Mouse (Mus musculus) mammary gland, adult 2 months (tissue): ENCODE measurements around the gene Gp9. TPM values are rescaled to one million over a fixed set of nuclear protein-coding genes. Genes with fewer than 3 reads are reported as not detected.

ENCODE experiments used
- polyA plus RNA-seq: library from polyadenylated mRNA; depleted of rRNA; stranded (reverse); fragments of >200 nt; gene quantifications from 2 replicates; pipeline ENCODE4 v1.2.3, GENCODE M21; 2012; ENCODE audit warnings: low replicate concordance; rRNA removed

Gp9 gene
- 0.33 and 1.1 TPM in 2 replicates for polyA plus RNA-seq

GRCm38 (mm10) chr6:87777842-87778241 lies at the start of gene Gp9:
Gp9 (plus strand) TSS chr6:87778072.

GRCm38 (mm10) chr6:87730591-87731462 lies 47.0 kb upstream of the Gp9 start, which contains the start of gene Efcc1:
Efcc1 (plus strand) TSS chr6:87730869.

DNA sequence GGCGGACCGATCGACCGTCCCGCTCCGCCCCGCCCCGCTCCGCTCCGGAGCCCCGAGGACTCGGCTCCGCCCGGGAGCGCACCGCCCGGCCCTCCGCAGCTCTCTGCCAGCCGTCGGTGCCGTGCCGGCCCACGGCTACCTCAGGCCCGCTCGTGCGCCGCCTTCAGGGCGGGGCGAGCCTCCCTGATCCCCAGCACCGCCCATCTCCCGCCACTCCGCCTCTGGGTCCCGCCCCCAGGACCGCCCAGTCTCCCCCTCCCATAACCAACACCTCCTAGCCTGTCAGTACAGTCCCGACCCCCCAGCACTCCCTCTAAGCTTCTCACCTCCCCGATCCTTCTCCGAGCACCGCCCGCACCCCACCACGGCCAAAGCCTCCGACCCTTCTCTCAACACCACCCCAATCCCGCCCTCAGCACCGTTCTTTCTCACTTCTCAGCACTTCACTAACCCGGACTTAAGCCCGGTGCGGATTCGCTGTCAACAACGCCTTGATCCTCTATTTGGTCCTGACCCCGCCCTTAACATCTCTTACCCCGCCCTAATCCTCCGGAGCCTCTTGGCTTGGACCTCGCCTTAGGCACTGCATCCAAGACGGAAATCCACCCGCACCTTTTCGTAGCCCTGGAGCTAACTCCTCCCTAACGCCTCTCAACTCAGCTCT lies 33.9 kb downstream of the Gp9 start, which contains the start of gene Rab43:
Gene Rab43, minus strand, starts transcription at position 490 of the 664 bp plus-strand sequence.

Other genes starting within 250 kb of the Gp9 start
- 6.4 and 6.8 TPM in 2 replicates for gene Arhgap25, start 244.8 kb upstream of the Gp9 start, polyA plus RNA-seq
- 0.63 and 0.98 TPM in 2 replicates for gene Prokr1, start 187.3 kb upstream of the Gp9 start, polyA plus RNA-seq
- 2.0 and 2.9 TPM in 2 replicates for gene Aplf, start 105.9 kb upstream of the Gp9 start, polyA plus RNA-seq
- gene Efcc1, start 47.2 kb upstream of the Gp9 start, polyA plus RNA-seq = 4.2 and 4.3 TPM in 2 replicates
- gene Rab43, start 34.1 kb downstream of the Gp9 start, polyA plus RNA-seq = 52.3 and 58.9 TPM in 2 replicates
- 0.53 and 1.1 TPM in 2 replicates for gene Gm45140, start 57.7 kb downstream of the Gp9 start, polyA plus RNA-seq
- 19.3 and 25.6 TPM in 2 replicates for gene Isy1, start 60.7 kb downstream of the Gp9 start, polyA plus RNA-seq
- gene Cnbp, start 73.0 kb downstream of the Gp9 start, polyA plus RNA-seq = 139 and 299 TPM in 2 replicates
- gene Copg1, start 109.7 kb downstream of the Gp9 start, polyA plus RNA-seq = 33.4 and 37.3 TPM in 2 replicates
- 21.3 and 21.8 TPM in 2 replicates for gene Hmces, start 135.9 kb downstream of the Gp9 start, polyA plus RNA-seq
- gene H1fx, start 203.6 kb downstream of the Gp9 start, polyA plus RNA-seq = 6.5 and 26.6 TPM in 2 replicates